In the genomic region with DNA sequence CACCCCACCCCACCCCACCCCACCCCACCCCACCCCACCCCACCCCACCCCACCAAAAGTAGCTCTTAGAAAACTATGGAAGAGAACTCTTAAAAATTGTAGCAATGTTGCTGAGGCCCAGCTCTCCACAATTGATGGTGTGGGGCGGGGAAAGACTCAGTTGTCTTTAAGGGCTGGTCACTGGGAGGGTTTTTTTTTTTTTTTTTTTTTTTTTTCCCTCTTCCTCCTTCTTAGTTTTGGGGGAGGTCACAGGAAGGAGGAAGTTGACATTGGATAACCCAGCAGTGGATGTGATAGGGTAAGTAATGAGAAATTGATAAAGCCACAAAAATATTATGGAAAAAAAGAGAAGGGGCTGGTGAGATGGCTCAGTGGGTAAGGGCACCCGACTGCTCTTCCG, we compare ENCODE assay signal across 37 mouse cellular contexts. TPM values are rescaled to one million over a fixed set of nuclear protein-coding genes. Genes with fewer than 3 reads are reported as not detected.
"Had no signal": no experiment of that assay in that cellular context is flagged by ENCODE, and none has a peak within 500 bp of the region (broad histone marks: within the 10 kb centered on the region; RNA-seq: fewer than 3 reads in every experiment).

No protein-coding gene starts in this region.

- H3K4me3 ChIP-seq: limb, embryonic 10.5 days; limb, embryonic 12.5 days; limb, embryonic 13.5 days; limb, embryonic 15.5 days; liver, embryonic 12.5 days; liver, embryonic 13.5 days; liver, embryonic 15.5 days; lung, embryonic 15.5 days; megakaryocyte, embryonic 14.5 days; midbrain, embryonic 10.5 days; midbrain, embryonic 12.5 days; midbrain, embryonic 13.5 days; midbrain, embryonic 15.5 days; myocyte; neural tube, embryonic 12.5 days; neural tube, embryonic 13.5 days had no signal

- H3K4me2 ChIP-seq: limb, embryonic 12.5 days; limb, embryonic 13.5 days; limb, embryonic 15.5 days; liver, embryonic 11.5 days; liver, embryonic 12.5 days; liver, embryonic 13.5 days; liver, embryonic 15.5 days; lung, embryonic 14.5 days; lung, embryonic 15.5 days; midbrain, embryonic 11.5 days; midbrain, embryonic 12.5 days; midbrain, embryonic 13.5 days; midbrain, embryonic 15.5 days; neural tube, embryonic 12.5 days; neural tube, embryonic 13.5 days had no signal

- H3K27ac ChIP-seq: limb, embryonic 10.5 days; limb, embryonic 12.5 days; limb, embryonic 13.5 days; limb, embryonic 15.5 days; liver, embryonic 12.5 days; liver, embryonic 13.5 days; liver, embryonic 14.5 days; liver, embryonic 15.5 days; lung, embryonic 15.5 days; macrophage; midbrain, embryonic 10.5 days; midbrain, embryonic 12.5 days; midbrain, embryonic 13.5 days; midbrain, embryonic 15.5 days; neural tube, embryonic 12.5 days; neural tube, embryonic 13.5 days had no signal

- H3K36me3 ChIP-seq: limb, embryonic 10.5 days; limb, embryonic 12.5 days; limb, embryonic 13.5 days; limb, embryonic 15.5 days; liver, embryonic 12.5 days; liver, embryonic 13.5 days; liver, embryonic 15.5 days; lung, embryonic 15.5 days; midbrain, embryonic 10.5 days; midbrain, embryonic 12.5 days; midbrain, embryonic 13.5 days; midbrain, embryonic 15.5 days; neural tube, embryonic 12.5 days; neural tube, embryonic 13.5 days had no signal

- H3K27me3 ChIP-seq: limb, embryonic 12.5 days; limb, embryonic 13.5 days; limb, embryonic 15.5 days; liver, embryonic 12.5 days; liver, embryonic 13.5 days; liver, embryonic 15.5 days; lung, embryonic 15.5 days; megakaryocyte, embryonic 14.5 days; midbrain, embryonic 12.5 days; midbrain, embryonic 13.5 days; midbrain, embryonic 15.5 days; neural tube, embryonic 12.5 days; neural tube, embryonic 13.5 days had no signal

- DNase-seq: left cerebral cortex, postnatal 4 days; liver; liver, embryonic 13.5 days; liver, postnatal 0 days; lung, adult 18-20 months; lung, adult 2 months; lung, postnatal 10 days; lung, postnatal 14 days; lung, postnatal 4 days; midbrain, embryonic 14.5 days had no signal

- H3K4me1 ChIP-seq: limb, embryonic 12.5 days; limb, embryonic 13.5 days; liver, embryonic 12.5 days; liver, embryonic 13.5 days; liver, embryonic 15.5 days; megakaryocyte, embryonic 14.5 days had no signal

- ATAC-seq: liver, embryonic 12.5 days; liver, postnatal 0 days; lung, postnatal 0 days; midbrain, embryonic 13.5 days; midbrain, embryonic 15.5 days; midbrain, embryonic 16.5 days had no signal

- H3K9me3 ChIP-seq: limb, embryonic 10.5 days; limb, embryonic 12.5 days; limb, embryonic 13.5 days; limb, embryonic 15.5 days; liver, embryonic 12.5 days; liver, embryonic 13.5 days; liver, embryonic 15.5 days; lung, embryonic 15.5 days; megakaryocyte, embryonic 14.5 days; midbrain, embryonic 10.5 days; midbrain, embryonic 12.5 days; midbrain, embryonic 13.5 days; midbrain, embryonic 15.5 days; neural tube, embryonic 12.5 days; neural tube, embryonic 13.5 days had no signal

- H3K9ac ChIP-seq: limb, embryonic 12.5 days; limb, embryonic 13.5 days; limb, embryonic 15.5 days; liver, embryonic 12.5 days; liver, embryonic 13.5 days; liver, embryonic 14.5 days; liver, embryonic 15.5 days; liver, postnatal 0 days; lung, embryonic 14.5 days; lung, embryonic 15.5 days; midbrain, embryonic 12.5 days; midbrain, embryonic 13.5 days; midbrain, embryonic 15.5 days; neural tube, embryonic 12.5 days; neural tube, embryonic 13.5 days had no signal

RNA-seq across cellular contexts. Expression of a gene that starts 33.4 kb away (rescaled TPM):
- total RNA-seq: liver, adult 2 months; megakaryocyte progenitor cell, adult 5-6 weeks; megakaryocyte, adult 5-6 weeks; megakaryocyte-erythroid progenitor cell, adult 5-6 weeks; monocyte, adult 5-6 weeks had no signal
- polyA plus RNA-seq: liver, adult 2 months; macrophage had no signal
